Mouse (Mus musculus): Measurements from ENCODE around the gene Naaladl2.
A peak's percentile ranks its signal among the peaks of the same experiment; 100 is the strongest.
"Not testable (repeated sequence)": the region's sequence is repeated elsewhere in the genome, so short reads cannot be mapped to it uniquely, and the experiment has no call there.

Gene Naaladl2

GRCm38 (mm10) chr3:24217476-24217875 is 926.6 kb downstream of the Naaladl2 start:
- no peak for DNase-seq

- no peak for DNase-seq
Observed at GRCm38 (mm10) chr3:24166531-24166930, 977.5 kb downstream of the Naaladl2 start.

GRCm38 (mm10) chr3:24163992-24164391 is 980.1 kb downstream of the Naaladl2 start:
- DNase-seq: no peak

- not testable (repeated sequence) for DNase-seq
Observed at GRCm38 (mm10) chr3:24151086-24151815, 992.8 kb downstream of the Naaladl2 start.

- DNase-seq: no peak
Observed at GRCm38 (mm10) chr3:24142808-24143207, 1001.3 kb downstream of the Naaladl2 start.

- no peak for DNase-seq
Observed at GRCm38 (mm10) chr3:24138002-24138401, 1006.1 kb downstream of the Naaladl2 start.

GRCm38 (mm10) chr3:24126200-24126599 is 1017.9 kb downstream of the Naaladl2 start:
- no peak for DNase-seq

GRCm38 (mm10) chr3:24124034-24124433 is 1020.0 kb downstream of the Naaladl2 start:
- DNase-seq: no peak

- no peak for DNase-seq
Observed at GRCm38 (mm10) chr3:24118136-24118535, 1025.9 kb downstream of the Naaladl2 start.

GRCm38 (mm10) chr3:24114849-24115248 is 1029.2 kb downstream of the Naaladl2 start:
- DNase-seq: no peak

GRCm38 (mm10) chr3:24113360-24113759 is 1030.7 kb downstream of the Naaladl2 start:
- no peak for DNase-seq

GRCm38 (mm10) chr3:24106391-24106790 is 1037.7 kb downstream of the Naaladl2 start:
- DNase-seq: no peak

GRCm38 (mm10) chr3:24079761-24080160 is 1064.3 kb downstream of the Naaladl2 start:
- no peak for DNase-seq

- peak; percentile 56 to 67 for DNase-seq
Observed at GRCm38 (mm10) chr3:24071169-24071797, 1072.8 kb downstream of the Naaladl2 start.

GRCm38 (mm10) chr3:24070424-24071168 is 1073.5 kb downstream of the Naaladl2 start:
- DNase-seq: peak; percentile 6 to 17

- no peak for DNase-seq
Observed at GRCm38 (mm10) chr3:24048217-24048616, 1095.8 kb downstream of the Naaladl2 start.

GRCm38 (mm10) chr3:24001741-24002140 is 1142.3 kb downstream of the Naaladl2 start:
- no peak for DNase-seq

- no peak for DNase-seq
Observed at GRCm38 (mm10) chr3:23973727-23974126, 1170.3 kb downstream of the Naaladl2 start.

GRCm38 (mm10) chr3:23972747-23973667 is 1171.1 kb downstream of the Naaladl2 start:
- no peak for DNase-seq

GRCm38 (mm10) chr3:23962961-23963621 is 1181.0 kb downstream of the Naaladl2 start:
- DNase-seq: no peak

- no peak for DNase-seq
Observed at GRCm38 (mm10) chr3:23946182-23946581, 1197.9 kb downstream of the Naaladl2 start.

- DNase-seq: no peak
Observed at GRCm38 (mm10) chr3:23937299-23937698, 1206.8 kb downstream of the Naaladl2 start.

Data from lung, postnatal 4 days (tissue).